Comparison of ENCODE assay signal across 11 mouse cellular contexts in genomic region chr10:66839058-66839457, GRCm38 (mm10).
DNase-seq lines count a peak whose midpoint lies in the region; ATAC-seq lines count a peak whose summit lies in the region.
"Had no signal": no experiment of that assay in that cellular context is flagged by ENCODE, and none has a peak within 500 bp of the region (broad histone marks: within the 10 kb centered on the region; RNA-seq: fewer than 3 reads in every experiment).

No protein-coding gene starts in this region.

- peak; percentile 57; the same call in 1 of the 2 replicates for ATAC-seq in kidney, embryonic 14.5 days (ENCODE audit: low FRiP score, low TSS enrichment)
- no peak for ATAC-seq in midbrain, embryonic 13.5 days
- ATAC-seq: CD4-positive, CD25-positive, alpha-beta regulatory T cell, adult 4 months had no signal

- H3K9me3 ChIP-seq in kidney, embryonic 14.5 days (ENCODE audit: control insufficient read depth, low read length), result no peaks in the 10 kb centered on the region
- H3K9me3 ChIP-seq in midbrain, embryonic 13.5 days, result no peaks in the 10 kb centered on the region
- H3K9me3 ChIP-seq: neural tube, embryonic 15.5 days had no signal

- H3K36me3 ChIP-seq in kidney, embryonic 14.5 days (ENCODE audit: control insufficient read depth, insufficient read depth, low read length), result no peaks in the 10 kb centered on the region
- no peaks in the 10 kb centered on the region for H3K36me3 ChIP-seq in midbrain, embryonic 13.5 days
- H3K36me3 ChIP-seq: liver, embryonic 15.5 days; neural tube, embryonic 15.5 days had no signal

- H3K9ac ChIP-seq in kidney, embryonic 14.5 days (ENCODE audit: low read depth, low read length), result no peak overlapping the region
- no peak overlapping the region for H3K9ac ChIP-seq in midbrain, embryonic 13.5 days (replicated peaks)
- H3K9ac ChIP-seq: liver, embryonic 15.5 days; neural tube, embryonic 15.5 days had no signal

- no peak overlapping the region for H3K27ac ChIP-seq in kidney, embryonic 14.5 days (ENCODE audit: low read depth, low read length)
- no peak overlapping the region for H3K27ac ChIP-seq in midbrain, embryonic 13.5 days
- H3K27ac ChIP-seq: liver, embryonic 15.5 days; neural tube, embryonic 15.5 days had no signal

- no peak overlapping the region for H3K4me2 ChIP-seq in kidney, embryonic 14.5 days (replicated peaks; ENCODE audit: low read depth, low read length)
- H3K4me2 ChIP-seq in midbrain, embryonic 13.5 days (replicated peaks), result no peak overlapping the region
- H3K4me2 ChIP-seq: liver, embryonic 15.5 days; neural tube, embryonic 15.5 days had no signal

- DNase-seq in kidney, adult 8-10 months, result no peak
- DNase-seq in embryo, embryonic 10.5 days (ENCODE audit: low spot score), result peak; percentile 50
- peak; percentile 58 for DNase-seq in gastrocnemius, adult 18-20 months (ENCODE audit: low spot score)
- peak; percentile 13 to 26 for DNase-seq in kidney, postnatal 36 days
- no peak for DNase-seq in right cerebral cortex, postnatal 10 days (ENCODE audit: low spot score in 2 of 2)
- DNase-seq: thymus, postnatal 36 days had no signal

- no peaks in the 10 kb centered on the region for H3K4me1 ChIP-seq in kidney, embryonic 14.5 days (ENCODE audit: control insufficient read depth, insufficient read depth, low read length)
- no peaks in the 10 kb centered on the region for H3K4me1 ChIP-seq in midbrain, embryonic 13.5 days (replicated peaks)
- H3K4me1 ChIP-seq: liver, embryonic 15.5 days; neural tube, embryonic 15.5 days had no signal

- WGBS in kidney, embryonic 14.5 days, result 21% methylated on average over 9 of the region's 9 CpGs
- WGBS in midbrain, embryonic 13.5 days, result 52% methylated on average over 9 of the region's 9 CpGs

- H3K27me3 ChIP-seq in kidney, embryonic 14.5 days (ENCODE audit: control insufficient read depth, insufficient read depth, low read length), result no peaks in the 10 kb centered on the region
- no peaks in the 10 kb centered on the region for H3K27me3 ChIP-seq in midbrain, embryonic 13.5 days
- H3K27me3 ChIP-seq: liver, embryonic 15.5 days; neural tube, embryonic 15.5 days had no signal

- no peak overlapping the region for H3K4me3 ChIP-seq in kidney, embryonic 14.5 days (ENCODE audit: low read length)
- no peak overlapping the region for H3K4me3 ChIP-seq in midbrain, embryonic 13.5 days (replicated peaks)
- H3K4me3 ChIP-seq: liver, embryonic 15.5 days; neural tube, embryonic 15.5 days had no signal

Comparison
In these comparisons a context has a peak if more than half of its experiments do, and no peak if none do; other contexts are left out.
1. DNase-seq: peak in embryo, embryonic 10.5 days (single experiment), gastrocnemius, adult 18-20 months (single experiment) and kidney, postnatal 36 days (2 of 2); none in kidney, adult 8-10 months (0 of 2) and right cerebral cortex, postnatal 10 days (0 of 2).